Mouse (Mus musculus): Measurements from ENCODE around the gene Olfr1281. TPM values are rescaled to one million over a fixed set of nuclear protein-coding genes. Genes with fewer than 3 reads are reported as not detected.
"Not testable (repeated sequence)": the region's sequence is repeated elsewhere in the genome, so short reads cannot be mapped to it uniquely, and the experiment has no call there.

Olfr1281 gene
- total RNA-seq (2014; rRNA removed) (not detected in 2 replicates), polyA plus RNA-seq (2015; fragmentation: Nextera tagmentation; extraction: Ambion mirVana) (not detected in 2 replicates)

DNA sequence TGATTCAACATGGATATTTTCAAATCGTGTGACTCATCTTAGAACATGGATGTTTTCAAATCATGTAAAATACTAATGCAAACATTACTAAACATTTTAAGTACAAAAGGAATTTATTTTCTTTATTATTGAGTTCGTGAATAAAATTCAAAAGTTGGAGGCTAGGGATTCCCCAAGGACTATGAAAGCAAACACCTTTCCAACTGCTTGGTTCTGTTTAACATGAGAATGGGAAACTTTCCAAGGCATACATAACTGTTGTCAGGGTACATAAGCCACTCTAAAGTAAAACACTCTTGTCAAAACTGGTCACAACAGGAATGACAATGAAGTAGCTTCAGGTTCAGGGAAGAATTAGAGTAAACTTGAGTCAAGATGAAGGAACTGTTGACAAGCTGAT is at the start of gene Olfr1281:
TSS of gene Olfr1281 (plus strand) at position 301 of the 400 bp plus-strand sequence.
- no peak within 1 kb of the TSS for H3K9ac ChIP-seq (replicated peaks; ENCODE audit: low read length)
- H3K27ac ChIP-seq = no peak within 1 kb of the TSS
- DNase-seq (ENCODE audit: low spot score) (no peak), ATAC-seq (no peak)
- H3K36me3 ChIP-seq (ENCODE audit: insufficient read depth, low read length) = no peaks in the 10 kb centered on the region
- TF ChIP-seq CTCF (IDR thresholded peaks at IDR 0.05; ENCODE audit: low read depth) = no peak
- H3K4me2 ChIP-seq (ENCODE audit: low read depth, low read length) = no peak within 1 kb of the TSS
- no peak within 1 kb of the TSS for H3K4me3 ChIP-seq (ENCODE audit: low read length)
- no peaks in the 10 kb centered on the region for H3K9me3 ChIP-seq (ENCODE audit: low read length)
- 78% methylated on average over 2 of the region's 2 CpGs for WGBS
- no peaks in the 10 kb centered on the region for H3K4me1 ChIP-seq (ENCODE audit: insufficient read depth, low read length)
- H3K27me3 ChIP-seq (ENCODE audit: insufficient read depth, low read length) = no peaks in the 10 kb centered on the region

DNA sequence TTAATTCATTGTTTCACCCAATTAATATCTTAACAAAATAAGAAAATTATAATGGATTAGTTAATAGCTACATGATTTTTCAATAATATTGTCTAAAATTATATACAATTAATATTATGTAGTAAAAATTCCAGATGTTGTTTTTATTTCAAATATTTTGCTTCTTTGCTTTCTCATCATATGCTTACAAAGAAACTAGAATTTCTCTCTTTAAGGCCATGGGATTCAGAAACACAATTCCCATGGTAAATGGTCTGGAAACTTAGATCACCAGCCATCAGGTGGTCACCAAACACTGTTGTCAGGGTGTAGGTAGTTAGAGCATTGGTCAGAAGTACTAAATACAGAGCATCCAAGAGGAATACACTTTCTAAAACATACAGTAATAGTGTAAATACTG is 36.5 kb upstream of the Olfr1281 start, which contains the start of gene Olfr1278:
TSS of gene Olfr1278 (plus strand) at position 301 of the 400 bp plus-strand sequence.
- no peak within 1 kb of the TSS for H3K27ac ChIP-seq
- ATAC-seq = no peak
- no peak for TF ChIP-seq CTCF (IDR thresholded peaks at IDR 0.05; ENCODE audit: low read depth)

DNA sequence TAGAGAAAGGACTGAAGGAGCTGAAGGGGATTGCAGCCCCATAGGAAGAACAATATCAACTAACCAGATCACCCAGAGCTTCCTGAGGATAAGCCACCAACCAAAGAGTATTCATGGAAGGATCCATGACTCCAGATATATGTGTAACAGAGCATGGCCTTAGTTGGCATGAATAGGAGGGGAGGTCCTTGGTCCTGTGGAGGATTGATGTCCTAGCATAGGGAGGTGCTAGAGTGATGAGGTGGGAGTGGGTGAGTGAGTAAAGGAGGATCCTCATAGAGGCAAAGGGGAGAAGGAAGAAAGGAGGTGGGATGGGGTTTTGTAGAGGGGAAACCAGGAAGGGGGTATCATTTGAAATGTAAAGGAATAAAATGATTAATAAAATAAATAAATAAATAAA is 27.8 kb upstream of the Olfr1281 start:
- Histone ChIP-seq H3K4me3 (ENCODE audit: low read length) (no peak overlapping the region), H3K9ac (replicated peaks; ENCODE audit: low read length) (no peak overlapping the region), H3K4me1 (ENCODE audit: insufficient read depth, low read length) (no peaks in the 10 kb centered on the region), H3K36me3 (ENCODE audit: insufficient read depth, low read length) (no peaks in the 10 kb centered on the region), H3K4me2 (ENCODE audit: low read depth, low read length) (no peak overlapping the region), H3K9me3 (ENCODE audit: low read length) (no peaks in the 10 kb centered on the region), H3K27me3 (ENCODE audit: insufficient read depth, low read length) (no peaks in the 10 kb centered on the region), H3K27ac (no peak overlapping the region)
- no peak for TF ChIP-seq CTCF (IDR thresholded peaks at IDR 0.05; ENCODE audit: low read depth)
- ATAC-seq = no peak
- DNase-seq (ENCODE audit: low spot score) = no peak

More for the DNA sequence above, 36.5 kb upstream of the Olfr1281 start, which contains the start of gene Olfr1278:
- H3K9me3 ChIP-seq (ENCODE audit: low read length) = no peaks in the 10 kb centered on the region
- no peak within 1 kb of the TSS for H3K4me3 ChIP-seq (ENCODE audit: low read length)
- H3K4me2 ChIP-seq (ENCODE audit: low read depth, low read length) = no peak within 1 kb of the TSS
- no peaks in the 10 kb centered on the region for H3K4me1 ChIP-seq (ENCODE audit: insufficient read depth, low read length)
- DNase-seq (ENCODE audit: low spot score) = no peak
- H3K27me3 ChIP-seq (ENCODE audit: insufficient read depth, low read length) = no peaks in the 10 kb centered on the region
- no peak within 1 kb of the TSS for H3K9ac ChIP-seq (replicated peaks; ENCODE audit: low read length)
- H3K36me3 ChIP-seq (ENCODE audit: insufficient read depth, low read length) = no peaks in the 10 kb centered on the region

DNA sequence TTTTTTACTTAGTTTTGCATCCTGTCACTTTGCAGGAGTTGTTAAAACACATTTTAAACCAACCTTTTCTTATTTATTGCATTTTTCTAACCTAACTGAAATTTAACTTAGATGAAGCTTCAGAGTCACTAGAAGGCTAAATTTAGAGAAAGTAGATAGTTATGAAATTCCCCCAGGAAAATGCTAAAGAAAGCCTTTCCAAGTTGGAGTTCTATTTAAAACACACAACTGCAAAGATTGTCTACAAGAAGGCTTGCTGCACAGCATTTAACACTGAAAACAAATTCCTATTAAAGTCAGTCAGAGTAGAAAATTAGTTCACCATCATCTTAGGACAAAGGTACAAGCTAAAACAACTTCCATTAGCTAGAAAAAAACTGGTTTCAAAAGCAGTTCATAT is 25.9 kb upstream of the Olfr1281 start, which contains the start of gene Olfr1279:
TSS of gene Olfr1279 (plus strand) at position 262 of the 400 bp plus-strand sequence.
- H3K4me1 ChIP-seq (ENCODE audit: insufficient read depth, low read length) = no peaks in the 10 kb centered on the region
- H3K36me3 ChIP-seq (ENCODE audit: insufficient read depth, low read length) = no peaks in the 10 kb centered on the region
- H3K4me2 ChIP-seq (ENCODE audit: low read depth, low read length) = no peak within 1 kb of the TSS
- H3K4me3 ChIP-seq (ENCODE audit: low read length) = no peak within 1 kb of the TSS
- no peak within 1 kb of the TSS for H3K9ac ChIP-seq (replicated peaks; ENCODE audit: low read length)
- no peaks in the 10 kb centered on the region for H3K9me3 ChIP-seq (ENCODE audit: low read length)
- no peaks in the 10 kb centered on the region for H3K27me3 ChIP-seq (ENCODE audit: insufficient read depth, low read length)
- H3K27ac ChIP-seq = no peak within 1 kb of the TSS
- no peak for TF ChIP-seq CTCF (IDR thresholded peaks at IDR 0.05; ENCODE audit: low read depth)
- no peak for ATAC-seq
- DNase-seq (ENCODE audit: low spot score) = no peak

DNA sequence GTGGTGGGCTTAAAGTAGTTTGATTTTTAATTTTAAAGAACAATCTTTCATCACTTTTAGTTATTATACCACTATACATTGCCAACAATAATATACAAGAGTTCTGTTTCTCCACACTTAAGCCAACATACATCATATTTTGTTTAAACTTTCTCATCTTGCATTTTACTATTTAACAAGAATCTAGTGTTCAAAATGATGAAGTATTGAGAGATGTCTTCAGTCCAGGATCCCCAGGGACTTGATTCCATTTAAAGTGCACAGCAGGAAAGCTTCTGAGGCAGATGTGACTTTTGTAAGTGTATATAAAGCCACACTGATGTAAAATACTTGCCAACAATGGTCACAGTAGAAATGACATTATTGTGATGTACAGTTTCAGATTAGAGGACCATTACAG is 12.6 kb upstream of the Olfr1281 start, which contains the start of gene Olfr1280:
TSS of gene Olfr1280 (plus strand) at position 301 of the 400 bp plus-strand sequence.
- H3K4me2 ChIP-seq (ENCODE audit: low read depth, low read length) = no peak within 1 kb of the TSS
- no peaks in the 10 kb centered on the region for H3K27me3 ChIP-seq (ENCODE audit: insufficient read depth, low read length)
- no peaks in the 10 kb centered on the region for H3K4me1 ChIP-seq (ENCODE audit: insufficient read depth, low read length)
- no peak for DNase-seq (ENCODE audit: low spot score)
- H3K36me3 ChIP-seq (ENCODE audit: insufficient read depth, low read length) = no peaks in the 10 kb centered on the region
- no peak for ATAC-seq
- no peak for TF ChIP-seq CTCF (IDR thresholded peaks at IDR 0.05; ENCODE audit: low read depth)
- no peak within 1 kb of the TSS for H3K4me3 ChIP-seq (ENCODE audit: low read length)
- H3K9me3 ChIP-seq (ENCODE audit: low read length) = no peaks in the 10 kb centered on the region
- no peak within 1 kb of the TSS for H3K27ac ChIP-seq
- H3K9ac ChIP-seq (replicated peaks; ENCODE audit: low read length) = no peak within 1 kb of the TSS

DNA sequence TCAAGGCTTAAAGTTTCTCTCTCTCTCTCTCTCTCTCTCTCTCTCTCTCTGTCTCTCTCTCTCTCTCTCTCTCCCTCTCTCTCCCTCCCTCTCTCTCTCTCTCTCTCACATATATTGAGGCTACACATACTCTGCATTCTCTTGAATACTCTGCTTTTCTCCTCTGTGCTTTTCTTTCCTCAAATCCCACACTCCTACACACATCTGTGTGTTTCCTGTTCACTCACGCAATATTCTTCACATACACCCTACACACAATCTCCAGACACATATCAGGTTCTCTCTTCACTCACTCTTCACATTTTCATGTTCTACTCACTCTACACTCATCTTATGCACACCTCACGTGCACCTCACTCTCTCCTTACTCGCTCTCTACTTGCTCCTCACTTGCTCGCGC is 7.4 kb downstream of the Olfr1281 start:
- H3K4me3 ChIP-seq (ENCODE audit: low read length); H3K9ac ChIP-seq (replicated peaks; ENCODE audit: low read length); H3K4me2 ChIP-seq (ENCODE audit: low read depth, low read length); DNase-seq (ENCODE audit: low spot score); H3K36me3 ChIP-seq (ENCODE audit: insufficient read depth, low read length); H3K9me3 ChIP-seq (ENCODE audit: low read length); H3K27ac ChIP-seq; H3K27me3 ChIP-seq (ENCODE audit: insufficient read depth, low read length); ATAC-seq; H3K4me1 ChIP-seq (ENCODE audit: insufficient read depth, low read length): not testable (repeated sequence)
- WGBS = 89% methylated on average over 5 of the region's 5 CpGs

DNA sequence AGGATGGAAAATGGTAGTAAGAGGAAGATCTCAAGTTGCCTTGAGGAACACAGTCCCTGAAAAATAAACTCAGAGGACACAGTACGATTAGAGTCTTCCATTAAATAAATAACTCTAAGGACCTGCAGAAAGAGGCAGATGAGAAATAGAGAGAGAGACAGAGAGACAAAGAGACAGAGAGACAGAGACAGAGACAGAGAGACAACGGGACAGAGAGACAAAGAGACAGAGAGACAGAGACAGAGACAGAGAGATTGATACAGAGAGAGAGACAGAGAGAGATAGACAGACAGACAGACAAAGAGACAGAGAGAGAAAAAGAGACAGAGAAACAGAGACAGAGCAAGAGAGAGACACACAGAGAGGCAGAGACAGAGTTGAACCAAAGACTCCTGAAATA is 9.7 kb downstream of the Olfr1281 start, which contains the start of gene Olfr1282:
TSS of gene Olfr1282 (minus strand) at position 101 of the 400 bp plus-strand sequence.
- no peak for TF ChIP-seq CTCF (IDR thresholded peaks at IDR 0.05; ENCODE audit: low read depth)
- H3K27me3 ChIP-seq (ENCODE audit: insufficient read depth, low read length) = no peaks in the 10 kb centered on the region
- 70% methylated on average over 2 of the region's 2 CpGs for WGBS
- H3K9ac ChIP-seq (replicated peaks; ENCODE audit: low read length) = no peak within 1 kb of the TSS
- H3K4me2 ChIP-seq (ENCODE audit: low read depth, low read length) = no peak within 1 kb of the TSS
- no peak for ATAC-seq
- DNase-seq (ENCODE audit: low spot score) = no peak
- no peaks in the 10 kb centered on the region for H3K36me3 ChIP-seq (ENCODE audit: insufficient read depth, low read length)
- no peak within 1 kb of the TSS for H3K4me3 ChIP-seq (ENCODE audit: low read length)
- H3K27ac ChIP-seq = no peak within 1 kb of the TSS
- no peaks in the 10 kb centered on the region for H3K4me1 ChIP-seq (ENCODE audit: insufficient read depth, low read length)
- no peaks in the 10 kb centered on the region for H3K9me3 ChIP-seq (ENCODE audit: low read length)
